Mouse (Mus musculus) kidney, adult 18-20 months (tissue): ENCODE results near the gene Asb10.
A peak's percentile ranks its signal among the peaks of the same experiment; 100 is the strongest.

Source experiments
- DNase-seq: peaks from one replicate; pipeline ENCODE4 v3.0.0; 2021

Gene Asb10

GRCm38 (mm10) chr5:24534292-24534691 is 6.5 kb downstream of the Asb10 start:
- DNase-seq, result peak; percentile 24

- DNase-seq, result no peak
Measured at GRCm38 (mm10) chr5:24533391-24533790, 7.4 kb downstream of the Asb10 start.

- peak; percentile 94 for DNase-seq
Measured at GRCm38 (mm10) chr5:24530042-24530689, 10.6 kb downstream of the Asb10 start.

- no peak for DNase-seq
Measured at GRCm38 (mm10) chr5:24527780-24528179, 13.0 kb downstream of the Asb10 start.

DNA sequence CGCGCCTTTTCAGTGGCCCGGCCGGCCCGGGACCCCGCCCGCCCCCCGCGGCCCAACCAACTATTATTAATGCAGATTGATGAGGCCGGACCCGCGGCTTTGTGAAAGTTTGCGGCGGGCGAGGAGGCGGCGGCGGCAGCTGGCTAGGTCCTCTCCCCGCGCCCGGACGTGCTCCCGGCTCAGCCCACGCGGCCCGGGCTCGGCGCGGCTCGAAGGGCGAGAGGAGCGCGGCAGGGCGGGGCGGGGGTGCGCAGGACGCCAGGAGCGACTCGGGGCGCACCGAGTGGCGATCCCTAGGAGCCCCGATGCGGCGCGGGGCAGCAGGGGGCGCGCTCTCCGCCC is 13.9 kb downstream of the Asb10 start, which contains the start of gene Gbx1:
Gene Gbx1 (minus strand): TSS at position 314 of the 342 bp plus-strand sequence.
- peak; percentile 19 for DNase-seq

GRCm38 (mm10) chr5:24526190-24526888 is 14.4 kb downstream of the Asb10 start:
- DNase-seq, result no peak

DNA sequence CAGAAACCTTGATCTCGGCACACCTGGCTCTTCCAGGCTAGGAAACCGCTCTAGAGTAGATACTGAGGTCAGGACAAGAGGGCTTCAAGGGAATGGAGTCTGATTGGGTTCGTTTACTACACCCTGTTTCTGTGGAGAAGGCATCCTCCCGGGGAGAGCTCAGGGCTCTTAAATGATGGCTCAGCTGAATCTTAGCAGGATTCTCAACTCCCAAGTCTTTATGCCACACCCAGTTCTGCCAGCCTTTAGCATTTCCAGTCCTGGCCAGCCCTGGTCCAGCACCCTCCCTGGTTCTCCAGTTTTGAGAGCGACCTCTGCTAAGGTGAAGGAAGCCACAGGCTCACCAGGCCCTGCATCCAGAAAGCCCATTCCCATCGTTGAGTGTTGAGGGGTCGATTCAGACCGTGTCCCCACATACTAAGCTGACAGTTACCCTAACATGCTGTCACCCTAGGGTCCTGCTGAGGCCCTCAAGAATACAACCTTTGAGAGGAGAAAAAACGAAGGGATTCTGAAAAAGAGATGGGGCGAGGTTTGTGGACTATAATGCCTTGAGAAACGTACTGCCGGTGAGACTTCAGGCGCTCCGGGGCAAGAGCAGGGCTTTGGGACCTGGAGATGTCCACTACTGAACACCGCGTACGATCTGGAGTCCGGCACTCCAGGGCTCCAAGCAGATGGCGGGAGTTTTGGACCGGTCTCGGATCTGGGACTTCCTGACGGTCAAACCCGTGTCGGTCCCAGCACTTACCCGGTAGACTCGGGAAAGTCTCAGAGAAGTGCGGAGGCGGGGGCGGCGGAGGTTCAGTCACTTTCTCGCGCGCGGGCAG is 15.2 kb downstream of the Asb10 start:
- DNase-seq, result no peak

DNA sequence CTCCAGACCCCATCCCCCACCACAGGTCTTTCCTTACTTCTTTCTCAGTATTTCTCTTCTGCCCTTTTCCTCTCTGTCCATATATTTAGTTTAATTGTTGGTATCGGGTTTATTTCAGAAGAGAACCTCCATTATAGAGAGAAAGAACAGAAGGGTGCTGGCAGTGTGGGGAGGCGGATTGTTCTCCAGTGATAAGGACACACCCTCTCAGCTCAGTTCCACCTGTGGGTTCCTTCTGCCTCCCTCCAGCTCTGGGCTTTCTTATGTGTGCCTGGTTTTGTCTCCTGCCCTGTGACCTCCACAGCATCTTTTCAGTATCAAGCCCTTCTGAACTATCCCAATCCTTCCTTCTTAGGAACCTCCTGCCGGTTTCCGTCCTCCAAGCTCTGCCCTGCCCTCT is 16.3 kb downstream of the Asb10 start:
- no peak for DNase-seq

DNA sequence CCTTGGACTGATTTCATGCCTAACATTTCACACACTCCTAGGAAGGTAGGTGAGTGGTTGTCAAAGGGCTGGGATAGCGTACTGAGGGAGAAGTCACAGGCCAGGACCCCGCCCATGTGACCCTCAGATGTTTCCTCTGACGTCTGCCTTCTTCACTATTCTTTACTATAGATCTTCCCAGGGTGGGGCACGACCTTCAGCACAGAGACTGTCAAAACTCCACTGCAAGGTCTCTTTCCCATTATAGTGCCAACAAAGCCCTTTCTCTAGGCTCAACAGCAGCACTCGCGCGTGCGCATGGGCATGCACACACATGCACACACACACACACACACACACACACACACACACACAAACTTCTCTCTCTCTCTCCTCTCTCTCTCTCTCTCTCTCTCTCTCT is 17.0 kb downstream of the Asb10 start:
- DNase-seq, result no peak

- DNase-seq, result no peak
Measured at GRCm38 (mm10) chr5:24521366-24521765, 19.4 kb downstream of the Asb10 start.

DNA sequence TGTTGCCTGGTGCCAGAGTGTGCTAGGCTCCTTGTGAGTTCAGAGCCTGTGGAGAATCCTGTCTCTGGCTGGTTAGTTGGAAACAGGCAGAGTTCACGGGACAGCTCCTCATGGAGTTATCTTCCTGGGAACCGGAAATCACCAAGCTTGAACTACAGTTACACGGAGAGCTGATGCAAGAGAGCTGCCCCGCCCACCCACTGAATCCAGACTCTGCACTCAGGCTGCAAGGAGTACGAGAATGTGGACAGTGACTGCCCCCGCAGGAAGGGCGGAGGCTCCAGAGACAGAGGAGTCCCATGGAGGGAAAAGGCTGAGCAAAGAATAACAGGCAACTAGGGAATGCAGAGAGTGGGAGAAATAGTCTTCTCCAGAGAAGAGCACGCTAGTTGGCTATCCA is 28.5 kb downstream of the Asb10 start:
- DNase-seq, result peak; percentile 17

- peak; percentile 59 for DNase-seq
Measured at GRCm38 (mm10) chr5:24510635-24511034, 30.1 kb downstream of the Asb10 start.

DNA sequence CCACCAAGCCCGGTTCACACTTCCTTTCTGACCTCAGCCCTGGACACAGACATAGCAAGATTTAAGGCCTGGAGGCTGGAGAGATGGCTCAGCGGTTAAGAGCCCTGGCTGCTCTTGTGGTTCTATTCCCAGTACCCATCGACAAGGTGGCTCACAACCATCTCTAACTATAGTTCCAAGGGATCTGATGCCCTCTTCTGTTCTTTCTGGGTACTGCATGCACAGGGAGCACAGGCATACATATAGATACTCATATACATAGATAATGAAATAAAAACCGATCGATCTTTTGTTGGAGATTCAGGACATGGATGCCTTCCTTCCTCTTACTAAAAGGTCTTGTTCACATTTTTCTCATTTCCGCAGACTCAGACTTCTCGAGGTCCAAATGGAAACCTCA is 32.4 kb downstream of the Asb10 start:
- no peak for DNase-seq

GRCm38 (mm10) chr5:24505513-24505912 is 35.3 kb downstream of the Asb10 start:
- DNase-seq, result no peak

GRCm38 (mm10) chr5:24502786-24503185 is 38.0 kb downstream of the Asb10 start:
- peak; percentile 63 for DNase-seq

- peak; percentile 15 for DNase-seq
Measured at GRCm38 (mm10) chr5:24500851-24501250, 39.9 kb downstream of the Asb10 start.

GRCm38 (mm10) chr5:24499113-24499512 is 41.7 kb downstream of the Asb10 start:
- DNase-seq, result no peak

DNA sequence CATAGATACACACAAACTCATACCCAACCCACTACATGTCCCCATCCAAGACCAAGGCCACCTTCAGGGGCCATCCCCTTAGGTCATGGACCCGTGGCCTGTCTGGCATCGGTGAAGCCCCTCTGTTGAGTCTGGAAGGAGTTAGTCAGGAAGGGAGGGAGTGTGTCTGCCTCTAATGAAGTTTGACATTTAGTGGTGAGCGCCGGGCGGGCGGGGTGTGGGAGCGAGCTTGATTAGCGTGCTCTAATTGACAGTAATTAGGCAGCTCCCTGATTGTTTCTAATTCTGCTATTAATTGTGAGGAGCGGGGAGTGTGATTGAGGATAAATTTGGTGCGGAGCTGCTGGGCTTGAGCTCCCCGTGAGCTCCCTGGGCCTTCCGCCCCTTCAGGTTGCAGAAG is 43.3 kb downstream of the Asb10 start:
- no peak for DNase-seq

- DNase-seq, result no peak
Measured at GRCm38 (mm10) chr5:24496756-24497155, 44.0 kb downstream of the Asb10 start.

GRCm38 (mm10) chr5:24495019-24495418 is 45.8 kb downstream of the Asb10 start:
- DNase-seq, result no peak

DNA sequence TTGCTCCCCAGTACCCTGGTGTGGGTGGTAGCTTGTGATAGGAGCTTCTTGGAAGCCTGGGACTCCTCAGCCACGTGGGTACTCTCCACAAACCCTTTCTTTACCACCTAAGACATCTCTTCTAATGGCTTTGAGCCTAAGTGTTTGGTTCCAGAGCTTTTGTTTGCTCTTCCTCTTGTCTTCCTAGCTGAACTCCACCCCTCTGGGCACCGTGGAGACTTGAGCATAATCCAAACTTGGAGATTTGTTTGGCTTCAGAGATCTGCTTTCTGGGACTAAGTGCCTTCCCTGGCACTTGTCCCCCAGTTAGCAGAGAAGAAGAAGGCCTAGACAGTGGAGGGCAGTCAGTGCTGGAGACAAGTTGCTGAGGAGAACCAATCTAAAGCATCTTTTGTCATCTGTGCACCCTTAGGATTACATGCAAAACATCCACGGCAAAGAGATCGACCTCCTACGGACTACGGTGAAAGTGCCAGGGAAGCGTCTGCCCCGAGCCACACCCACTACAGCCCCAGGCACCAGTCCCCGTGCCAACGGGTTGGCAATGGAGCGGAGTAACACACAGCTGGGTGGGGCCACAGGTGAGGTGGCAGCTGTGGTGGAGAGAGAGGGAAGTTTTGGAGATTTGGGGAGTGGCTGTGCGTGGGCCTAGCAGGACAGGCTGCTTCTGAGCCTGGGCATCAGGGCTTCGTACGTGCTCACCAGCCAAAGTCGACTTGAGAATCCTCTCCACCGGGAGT is 48.1 kb downstream of the Asb10 start:
- no peak for DNase-seq

DNA sequence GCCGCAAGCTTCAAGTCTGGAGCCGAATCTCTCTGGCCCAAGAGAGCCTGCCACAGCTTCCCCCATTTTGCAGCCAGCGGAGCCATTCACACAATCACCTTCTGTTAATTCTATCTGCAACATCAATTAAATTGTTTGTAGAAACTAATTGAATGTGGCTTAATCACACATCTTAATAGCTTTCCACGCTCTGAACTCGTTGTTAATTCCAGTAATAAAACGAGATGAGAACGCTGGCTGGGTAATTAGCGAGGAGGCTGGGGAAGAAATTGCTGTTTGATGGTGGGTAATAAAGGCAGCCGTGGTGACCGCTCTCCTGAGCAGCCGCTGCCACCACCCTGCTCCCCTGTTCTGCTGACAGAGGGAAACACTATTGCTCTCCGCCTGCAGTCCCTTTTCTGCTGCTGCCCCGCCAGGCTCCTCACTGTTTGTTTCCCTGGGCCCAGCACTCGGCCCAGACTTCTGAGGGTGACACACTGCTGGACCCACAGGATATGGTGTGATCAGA is 50.3 kb downstream of the Asb10 start:
- no peak for DNase-seq

GRCm38 (mm10) chr5:24486738-24487137 is 54.0 kb downstream of the Asb10 start:
- DNase-seq, result no peak
